Mouse (Mus musculus) layer of hippocampus, postnatal 10 days (tissue): ENCODE measurements around the gene Flt3. TPM values are rescaled to one million over a fixed set of nuclear protein-coding genes. Genes with fewer than 3 reads are reported as not detected.

ENCODE experiments used
- DNase-seq, 2 experiments: peaks; one replicate each; pipeline ENCODE4 v3.0.0; 2021; ENCODE audit warnings: low spot score in 2 of 2
- total RNA-seq, 2 experiments: library from RNA; stranded (reverse); gene quantifications; 2 replicates each; pipeline ENCODE4 v1.2.3; 2021

Flt3 gene
- total RNA-seq, 2 experiments from 2014 or later = 4.8 to 5.2 TPM

GRCm38 (mm10) chr5:147312830-147313685, 87.2 kb downstream of the Flt3 start:
- DNase-seq = no peak

DNA sequence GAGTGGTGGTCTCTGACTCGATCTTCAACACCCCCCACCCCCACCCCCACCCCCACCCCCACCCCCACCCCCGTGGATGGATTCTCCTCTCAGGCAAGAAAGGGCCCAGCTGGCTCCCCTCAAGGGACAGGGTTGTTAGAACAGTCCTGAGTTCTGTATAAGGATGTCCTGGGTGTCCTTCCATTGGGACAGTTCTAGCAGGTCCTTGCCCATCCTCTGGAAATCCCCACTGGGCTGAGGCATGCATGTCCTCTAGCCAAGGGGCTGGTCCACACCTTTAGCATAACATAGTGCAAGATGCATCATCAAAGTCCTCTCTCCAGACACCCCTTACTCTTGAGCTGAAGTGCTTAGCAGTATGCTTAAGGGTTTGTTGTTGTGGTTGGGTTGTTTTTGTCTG, 90.5 kb downstream of the Flt3 start:
- no peak for DNase-seq

DNA sequence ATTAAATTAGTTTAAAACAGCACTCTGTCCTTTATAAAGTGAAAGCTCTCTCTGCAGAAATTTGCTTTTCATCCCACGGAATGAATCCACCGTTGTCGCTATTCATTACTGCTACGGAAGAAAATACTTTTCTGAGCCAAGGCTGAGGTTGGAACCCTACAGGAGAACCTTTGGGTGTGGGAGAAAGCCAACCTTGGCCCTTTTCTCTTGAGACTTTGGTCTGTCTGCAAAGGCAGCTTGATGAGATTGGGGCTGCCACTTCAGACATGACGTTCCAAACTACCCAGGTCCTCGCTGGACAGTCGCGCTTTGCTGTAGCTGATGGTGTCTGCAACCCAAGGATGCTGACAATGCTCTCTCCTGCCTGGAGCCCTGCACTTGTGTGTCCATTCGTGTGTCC, 91.8 kb downstream of the Flt3 start:
- no peak for DNase-seq

DNA sequence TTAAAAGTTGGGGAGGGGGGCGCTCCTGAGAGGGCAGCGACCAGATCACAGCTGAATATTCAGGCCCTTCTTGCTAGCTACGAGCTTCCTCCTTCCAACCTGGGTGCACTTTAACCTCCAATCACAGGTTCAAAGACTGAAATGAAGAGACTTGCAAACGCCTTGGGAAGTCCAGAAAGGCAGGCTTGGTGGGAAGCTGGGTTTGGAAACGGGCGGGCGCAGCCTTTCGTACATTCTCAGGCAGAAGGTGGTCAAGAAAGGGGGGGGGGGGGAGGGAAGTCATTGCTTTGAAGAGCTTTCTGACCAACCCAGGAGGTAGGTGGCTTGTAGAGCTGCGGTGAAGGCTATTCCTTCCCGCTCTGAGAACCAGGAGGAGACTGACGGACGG, 92.9 kb downstream of the Flt3 start:
- no peak for DNase-seq

GRCm38 (mm10) chr5:147306638-147307397, 93.5 kb downstream of the Flt3 start, which contains the start of gene Cdx2:
Gene Cdx2 (minus strand): TSS chr5:147307270.
- DNase-seq = no peak

DNA sequence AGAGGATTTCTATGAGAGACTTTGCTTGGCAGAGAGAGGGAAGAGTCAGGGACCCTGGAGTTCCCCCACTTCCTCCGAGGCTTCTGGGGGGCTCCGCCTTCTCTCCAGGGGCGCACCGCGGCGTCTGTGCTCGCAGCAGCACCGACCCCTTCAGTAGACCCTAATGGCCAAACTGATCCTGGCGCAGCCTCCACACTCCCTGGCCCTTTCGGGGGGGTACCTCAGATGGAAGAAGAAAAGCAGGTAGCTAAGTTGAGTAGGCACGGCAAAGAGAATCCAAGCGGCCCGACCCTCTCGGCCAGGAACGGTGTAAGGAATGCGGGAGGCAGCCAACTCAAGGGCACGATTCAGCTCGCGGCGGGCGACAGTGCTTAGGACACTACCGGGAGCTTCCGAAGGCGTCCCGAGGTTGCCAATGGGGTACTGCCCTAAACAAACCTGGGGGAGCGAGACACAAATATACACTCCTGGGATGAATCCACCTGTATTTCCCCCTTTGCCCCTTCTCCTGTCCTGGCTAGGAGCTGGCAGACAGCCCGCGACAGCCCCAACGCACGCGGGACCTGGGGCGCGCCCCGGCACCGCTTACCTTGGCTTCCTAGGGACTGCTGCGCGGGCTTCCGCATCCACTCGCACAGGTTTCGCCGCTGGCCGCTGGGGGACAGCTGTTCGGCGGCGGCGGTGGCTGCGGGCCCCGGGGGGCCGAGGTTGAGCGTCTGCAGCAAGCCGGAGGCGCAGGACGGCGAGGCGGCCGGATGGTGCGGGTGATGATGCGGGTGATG, 94.2 kb downstream of the Flt3 start:
- no peak for DNase-seq

DNA sequence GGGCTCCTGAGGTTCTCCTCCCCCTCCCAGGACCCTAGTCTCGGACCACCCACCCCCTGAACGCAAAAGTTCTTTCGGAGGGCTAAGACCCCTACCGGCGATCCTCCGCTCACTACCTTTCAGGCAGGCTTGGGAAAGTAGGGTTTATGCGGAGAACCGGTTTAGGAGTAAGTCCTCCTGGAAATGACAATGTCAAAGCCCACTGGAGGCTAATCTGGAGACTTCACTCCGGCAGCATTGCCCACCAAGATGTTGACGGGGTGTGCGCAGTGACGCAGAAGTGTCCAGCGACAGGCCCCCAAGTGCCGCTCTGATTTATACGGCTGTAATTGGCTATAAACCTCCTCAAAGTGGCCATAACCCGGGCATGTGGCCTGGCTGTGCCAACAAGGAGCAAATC, 95.1 kb downstream of the Flt3 start:
- DNase-seq = no peak

DNA sequence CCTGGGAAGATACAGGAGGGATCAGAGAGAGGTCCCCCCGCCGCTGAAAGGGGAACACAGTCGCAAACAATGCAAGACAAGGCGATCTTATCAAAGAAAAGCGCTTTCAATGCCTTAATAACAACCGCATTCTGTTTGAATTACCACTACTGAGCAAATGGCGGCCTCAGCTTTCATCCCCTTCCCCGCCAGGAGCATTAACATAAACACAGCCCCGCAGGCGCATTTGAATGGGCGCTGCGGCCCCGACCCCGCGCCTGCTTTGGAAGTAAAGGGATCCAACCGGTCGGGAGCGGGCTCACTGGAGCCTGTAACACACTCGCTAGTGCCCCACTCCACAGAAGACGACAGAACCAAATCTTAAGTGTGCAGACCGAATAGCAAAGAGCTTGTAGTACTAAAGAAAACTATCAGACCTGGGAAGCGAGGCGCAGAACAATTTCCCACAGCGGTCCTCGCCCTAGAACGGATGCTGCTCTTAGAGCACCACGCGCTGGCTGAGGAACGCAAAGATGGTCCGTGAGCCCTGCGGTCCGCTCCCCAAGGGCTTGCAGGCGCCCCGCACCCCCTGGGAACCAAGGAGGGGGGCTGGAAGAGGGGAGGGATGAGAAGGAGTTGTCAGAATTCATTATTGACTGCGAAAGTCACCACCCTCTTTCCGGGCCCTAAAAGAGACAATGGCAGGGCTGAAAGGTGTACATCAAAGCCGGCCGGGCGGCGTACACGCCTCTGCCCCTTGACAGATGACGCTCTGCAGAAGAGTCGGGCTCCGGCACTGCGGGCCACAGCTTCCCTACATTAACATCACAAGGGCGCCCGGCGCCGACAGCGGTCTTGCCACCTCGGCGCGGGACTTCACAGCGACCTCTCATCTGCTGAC, 95.8 kb downstream of the Flt3 start:
- DNase-seq = no peak

GRCm38 (mm10) chr5:147302746-147303400, 97.4 kb downstream of the Flt3 start:
- DNase-seq = no peak

DNA sequence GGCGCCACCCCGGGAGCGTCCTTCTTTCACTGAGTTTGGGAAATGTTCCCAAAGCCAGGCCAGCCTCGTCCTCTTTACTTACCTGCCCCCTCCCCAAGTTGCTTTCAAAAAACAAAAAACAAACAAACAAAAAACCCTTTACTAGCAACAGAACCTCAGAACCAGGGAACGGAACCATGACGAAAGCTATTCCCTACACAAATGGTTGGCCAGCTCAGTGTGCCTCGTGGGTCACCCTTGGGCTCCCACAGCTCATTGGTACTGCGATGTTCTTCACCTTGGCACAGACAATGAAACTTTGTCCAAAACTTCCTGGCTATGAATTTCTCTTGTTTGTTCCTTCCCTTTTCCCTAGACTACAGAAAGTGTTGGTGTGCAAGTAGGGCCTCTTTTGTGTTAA, 98.1 kb downstream of the Flt3 start:
- no peak for DNase-seq

DNA sequence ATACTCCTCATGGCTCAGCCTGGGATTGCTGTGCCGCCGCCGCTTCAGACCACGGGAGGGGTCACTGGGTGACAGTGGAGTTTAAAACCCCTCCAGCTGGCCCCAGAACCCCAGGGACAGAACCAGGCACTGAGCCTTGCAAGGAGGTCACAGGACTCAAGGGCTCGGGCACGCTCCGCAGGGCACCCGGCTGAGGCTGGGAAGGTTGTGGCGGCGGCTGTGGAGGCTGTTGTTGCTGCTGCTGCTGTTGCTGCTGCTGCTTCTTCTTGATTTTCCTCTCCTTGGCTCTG, 98.6 kb downstream of the Flt3 start:
- DNase-seq = no peak

DNA sequence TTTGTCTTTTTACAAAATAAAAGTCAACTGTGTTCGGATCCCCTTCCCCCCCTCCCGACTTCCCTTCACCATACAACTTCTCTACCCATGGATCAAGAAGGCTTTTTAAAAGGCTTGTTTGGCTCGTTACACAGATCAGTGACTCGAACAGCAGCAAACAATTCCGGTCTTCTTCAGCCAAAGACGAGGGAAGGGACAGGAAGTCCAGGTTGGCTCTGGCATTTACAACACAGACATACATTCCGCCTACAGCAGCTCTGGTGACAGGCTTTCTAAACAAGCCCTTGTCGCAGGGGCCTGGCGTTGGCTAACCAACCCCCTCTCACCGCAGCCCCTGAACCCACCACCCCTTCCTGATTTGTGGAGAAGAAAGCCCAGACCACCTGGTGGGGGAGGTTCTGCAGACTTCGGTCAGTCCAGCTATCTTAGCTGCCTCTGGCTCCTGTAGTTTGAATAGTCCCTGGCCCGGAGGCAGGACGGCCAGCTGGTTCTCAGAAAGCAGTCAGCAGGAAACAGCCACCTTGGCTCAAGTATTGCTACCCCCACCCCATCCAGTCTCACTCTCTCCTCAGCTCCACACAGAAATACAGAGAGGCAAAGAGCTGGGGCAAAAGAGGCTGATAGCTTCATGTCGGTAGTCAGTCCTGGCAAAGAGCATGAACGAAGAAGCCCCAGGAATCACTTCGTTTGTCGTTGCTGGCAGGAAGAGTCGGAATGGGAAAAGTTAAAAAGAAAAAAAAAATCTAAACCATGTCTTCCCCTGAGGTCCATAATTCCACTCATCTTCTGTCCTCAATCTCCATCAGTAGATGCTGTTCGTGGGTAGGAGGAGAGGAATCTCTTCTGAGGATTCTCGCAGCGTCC, 99.1 kb downstream of the Flt3 start:
- DNase-seq = no peak

GRCm38 (mm10) chr5:147300001-147300363, 100.3 kb downstream of the Flt3 start:
- DNase-seq = no peak

GRCm38 (mm10) chr5:147299255-147300000, 100.9 kb downstream of the Flt3 start:
- peak in 1 of 2 experiments; percentile 25 for DNase-seq

DNA sequence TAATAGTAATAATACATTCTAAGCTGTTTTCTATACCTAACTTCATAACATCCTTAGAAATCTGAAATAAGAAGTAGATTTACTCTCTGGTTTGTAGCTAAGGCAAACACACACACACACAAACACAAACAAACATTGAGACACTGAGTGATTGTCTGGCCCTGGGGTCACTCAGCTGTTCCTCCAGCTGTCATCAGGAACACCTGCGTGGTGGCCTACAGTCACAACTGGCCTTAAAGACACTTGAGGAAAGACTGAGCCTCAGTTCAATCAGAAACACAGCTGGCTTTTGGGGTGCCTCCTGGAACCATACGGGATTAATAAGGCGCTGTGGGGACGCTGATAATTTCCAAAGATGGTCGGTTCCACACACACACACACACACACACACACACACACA, 103.0 kb downstream of the Flt3 start:
- no peak for DNase-seq

DNA sequence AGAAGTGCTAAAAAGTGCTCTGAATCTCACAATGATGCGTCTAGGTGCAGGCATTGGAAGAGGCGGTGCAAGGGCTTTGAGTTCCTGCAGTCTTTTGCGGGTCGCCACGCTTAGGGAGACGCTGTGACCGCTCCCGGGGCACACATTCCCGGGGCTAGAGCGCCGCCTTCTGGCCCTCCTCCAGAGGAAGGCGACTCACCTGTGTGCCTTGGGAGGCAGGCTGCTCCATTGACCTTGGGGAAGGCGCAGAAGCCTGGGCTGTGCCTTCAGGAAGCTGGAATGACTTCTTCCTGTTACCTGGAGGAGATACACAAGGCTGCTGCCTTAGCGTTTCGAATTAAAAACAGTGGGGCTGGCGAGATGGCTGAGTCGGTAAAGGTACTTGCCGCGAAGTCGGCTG, 106.2 kb downstream of the Flt3 start:
- no peak for DNase-seq

DNA sequence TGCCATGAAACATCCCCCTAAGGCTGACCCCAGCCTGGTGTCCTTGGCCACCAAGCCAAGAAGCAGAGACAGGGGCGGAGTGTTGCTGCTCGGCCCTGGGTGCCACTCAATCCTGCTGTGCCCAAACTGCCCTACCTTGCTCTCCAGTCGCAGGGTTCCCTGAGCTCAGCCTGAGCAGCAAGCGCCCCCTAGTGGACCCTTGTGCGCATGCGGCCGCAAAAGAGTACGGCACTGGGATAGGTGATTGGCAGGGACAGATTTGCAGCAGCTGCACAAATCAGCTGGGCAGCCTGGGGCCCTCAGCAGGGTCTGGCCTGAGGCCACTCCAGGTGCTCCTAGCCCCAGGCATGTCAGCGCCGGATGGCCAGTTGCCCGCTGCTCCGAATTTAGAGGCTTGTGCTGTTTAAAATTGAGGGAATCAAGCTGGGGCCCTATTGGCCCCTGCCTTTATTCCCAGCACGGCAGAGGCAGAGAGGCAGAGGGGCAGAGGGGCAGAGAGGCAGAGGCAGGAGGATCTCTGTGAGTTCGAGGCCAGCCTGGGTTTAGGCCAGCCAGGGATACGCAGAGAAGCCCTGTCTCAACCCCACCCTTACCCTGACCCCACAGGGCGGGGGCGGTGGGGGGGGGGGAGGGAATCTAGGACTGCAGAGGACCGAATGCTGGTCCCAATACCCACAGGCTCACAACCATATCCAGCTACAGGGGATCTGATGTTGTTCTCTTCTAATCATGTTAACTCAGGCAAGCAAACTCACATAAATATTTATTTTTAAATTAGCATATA, 107.0 kb downstream of the Flt3 start:
- peak; percentile 58 to 68 for DNase-seq
